Mouse (Mus musculus) bone marrow, adult 2 months (tissue): ENCODE measurements around the gene Lbhd2. TPM values are rescaled to one million over a fixed set of nuclear protein-coding genes. Genes with fewer than 3 reads are reported as not detected.

Experiments
- H3K27ac ChIP-seq: fragments of 200-500 bp; 2 replicates; pipeline ENCODE4 v1.5.1; 2012; ENCODE audit warnings: low read depth, mild to moderate bottlenecking, control low read depth, inconsistent platforms, low read length; ENCODE audit not compliant: control insufficient read depth, poor library complexity, insufficient read depth
- H3K4me1 ChIP-seq: fragments of 200-500 bp; 2 replicates; pipeline ENCODE4 v1.6.1; 2011; ENCODE audit warnings: low read length; ENCODE audit not compliant: control insufficient read depth, insufficient read depth
- H3K4me3 ChIP-seq: fragments of 200-500 bp; replicated peaks from 2 replicates; pipeline ENCODE3; 2011; ENCODE audit warnings: mild to moderate bottlenecking, low read depth, low read length, control low read depth; ENCODE audit not compliant: control insufficient read depth
- CTCF ChIP-seq: fragments of 200-500 bp; IDR thresholded peaks from 2 replicates; pipeline ENCODE4 v1.5.1; 2011; ENCODE audit warnings: low read length, control low read depth; ENCODE audit not compliant: control insufficient read depth, insufficient read depth
- POLR2A ChIP-seq: fragments of 200-500 bp; IDR thresholded peaks from 2 replicates; pipeline ENCODE4 v1.6.1; 2011; ENCODE audit warnings: low read depth, mild to moderate bottlenecking, control low read depth, low read length, borderline replicate concordance; ENCODE audit not compliant: control insufficient read depth
- WGBS: fragments of 180-500 bp; shearing (Covaris S2); methylation state at CpG from one replicate; pipeline ENCODE4 v1.1.7; 2018; 5-methylcytosine and 5-hydroxymethylcytosine counted together
- polyA plus RNA-seq: library from polyadenylated mRNA; stranded (reverse); fragments of >200 nt; gene quantifications from 2 replicates; pipeline ENCODE4 v1.2.4, GENCODE M21; 2011; ENCODE audit warnings: low replicate concordance; ENCODE audit not compliant: missing spikeins, insufficient read depth, insufficient read length

Gene Lbhd2
- polyA plus RNA-seq, 1 experiment: not detected

DNA sequence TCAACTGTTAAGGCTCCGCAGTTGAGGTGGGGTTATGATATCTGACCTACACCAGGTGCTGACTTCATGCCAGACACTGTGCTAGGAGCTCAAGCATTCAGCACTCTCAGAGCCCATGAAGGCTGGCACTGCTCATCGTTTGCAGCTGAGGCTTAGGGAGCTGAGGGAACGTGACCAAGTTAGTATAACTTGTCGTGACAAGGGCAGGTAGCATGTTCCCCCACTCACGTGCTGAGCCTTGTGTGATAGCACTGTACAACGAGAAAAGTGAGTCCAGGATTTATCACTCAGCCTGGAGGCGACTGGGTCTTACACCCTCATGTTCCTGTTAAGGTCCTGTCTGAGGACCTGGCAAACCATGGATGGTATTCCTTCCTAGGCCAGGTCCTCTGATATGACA is 45.0 kb downstream of the Lbhd2 start:
- WGBS: 87% methylated on average over 7 of the region's 7 CpGs
- H3K4me3 ChIP-seq: no peak overlapping the region
- peaks cover 3% of the 10 kb centered on the region; the same call in 1 of the 2 replicates for H3K4me1 ChIP-seq
- no peak overlapping the region for H3K27ac ChIP-seq
- no peak for TF ChIP-seq CTCF
- TF ChIP-seq POLR2A: no peak

DNA sequence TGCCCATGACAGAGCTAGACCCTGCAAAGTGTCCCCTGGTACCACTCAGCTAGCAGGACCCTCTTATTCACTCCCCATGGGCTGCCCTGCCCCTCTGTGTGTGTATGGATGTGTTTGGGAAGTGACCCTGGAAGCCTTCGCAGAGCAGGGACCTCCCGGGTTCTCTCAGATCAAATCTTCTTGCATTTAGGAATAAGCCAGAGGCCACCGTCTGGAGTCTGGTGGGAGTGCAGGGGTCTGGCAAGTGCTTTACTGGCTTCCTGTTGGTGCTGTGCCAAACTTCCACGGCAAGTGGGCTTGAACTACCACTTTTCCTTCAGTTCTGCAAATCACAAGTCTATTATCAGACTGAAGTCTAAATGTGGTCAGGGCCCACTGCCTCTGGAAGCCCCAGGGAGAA is 47.4 kb downstream of the Lbhd2 start:
- TF ChIP-seq POLR2A: no peak
- TF ChIP-seq CTCF: no peak
- peaks cover 1% of the 10 kb centered on the region; the same call in 1 of the 2 replicates for H3K4me1 ChIP-seq
- 39% methylated on average over 4 of the region's 4 CpGs for WGBS

DNA sequence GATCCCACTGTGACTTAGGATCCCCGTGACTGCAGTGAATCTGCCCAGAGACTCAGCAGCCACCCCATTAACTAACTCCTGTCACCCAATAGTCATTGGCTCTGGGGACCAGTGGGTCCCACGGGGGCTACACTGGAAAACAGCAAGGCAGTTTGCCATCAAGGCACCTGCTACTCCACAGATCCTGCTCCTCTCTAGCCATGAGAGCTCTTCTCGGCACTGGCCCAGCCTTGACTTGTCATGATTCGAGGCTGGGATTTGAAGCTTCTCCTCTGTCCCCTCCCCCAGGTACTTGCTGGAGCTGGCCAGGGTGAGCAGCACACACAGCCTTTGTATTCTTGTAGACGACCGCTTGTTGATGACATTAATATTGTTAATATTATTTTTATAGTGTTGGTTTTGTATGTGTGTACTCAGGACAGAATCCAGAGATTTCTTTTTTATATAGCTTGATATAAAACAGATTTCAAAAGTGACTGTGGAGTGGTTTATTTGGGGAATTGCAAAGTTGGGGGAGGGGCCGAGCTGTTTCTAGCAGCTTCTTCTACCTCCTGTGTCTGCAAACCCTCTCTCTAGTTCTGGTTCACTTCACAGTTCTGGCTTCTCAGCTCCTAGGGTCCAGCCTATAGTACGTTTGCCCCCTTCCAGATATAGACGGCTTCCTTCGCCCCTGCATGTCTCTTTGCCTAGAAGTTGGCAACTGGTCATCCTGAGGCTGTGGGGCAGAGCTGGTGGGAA is 48.1 kb downstream of the Lbhd2 start:
- 78% methylated on average over 10 of the region's 10 CpGs for whole genome bisulfite sequencing
- Histone ChIP-seq H3K27ac (no peak overlapping the region), H3K4me1 (no peaks in the 10 kb centered on the region), H3K4me3 (no peak overlapping the region)
- TF ChIP-seq POLR2A (no peak), CTCF (no peak)

More for the DNA sequence above, 47.4 kb downstream of the Lbhd2 start:
- no peak overlapping the region for H3K27ac ChIP-seq
- H3K4me3 ChIP-seq: no peak overlapping the region

DNA sequence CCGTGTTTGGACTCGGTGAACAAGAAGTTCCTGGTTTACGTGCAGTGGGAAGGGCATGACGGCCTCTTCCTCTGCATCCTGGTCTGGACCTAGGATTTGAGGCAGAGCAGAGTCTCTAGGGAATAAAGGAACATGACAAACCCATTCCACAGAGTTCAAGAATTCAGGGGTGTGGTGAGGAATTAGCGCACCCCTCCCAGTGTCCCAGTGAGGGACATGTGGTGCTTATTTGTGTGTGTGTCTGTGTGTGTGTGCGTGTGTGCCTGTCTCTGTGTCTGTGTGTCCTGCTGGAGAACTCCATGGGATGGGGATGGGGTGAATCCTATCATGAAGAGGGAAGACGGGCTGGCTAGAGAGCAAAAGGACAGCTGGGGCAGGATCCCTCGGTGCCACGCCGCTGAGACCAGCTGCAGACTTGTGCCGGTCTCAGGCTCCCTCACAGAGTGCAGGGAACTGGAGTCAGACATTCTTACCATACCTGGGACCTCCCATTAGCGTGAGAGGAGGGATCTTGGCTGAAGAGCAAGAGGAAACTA is 48.8 kb downstream of the Lbhd2 start:
- WGBS: 84% methylated on average over 12 of the region's 12 CpGs
- no peak overlapping the region for H3K4me3 ChIP-seq
- no peak for TF ChIP-seq CTCF
- no peak overlapping the region for H3K27ac ChIP-seq
- H3K4me1 ChIP-seq: no peaks in the 10 kb centered on the region

DNA sequence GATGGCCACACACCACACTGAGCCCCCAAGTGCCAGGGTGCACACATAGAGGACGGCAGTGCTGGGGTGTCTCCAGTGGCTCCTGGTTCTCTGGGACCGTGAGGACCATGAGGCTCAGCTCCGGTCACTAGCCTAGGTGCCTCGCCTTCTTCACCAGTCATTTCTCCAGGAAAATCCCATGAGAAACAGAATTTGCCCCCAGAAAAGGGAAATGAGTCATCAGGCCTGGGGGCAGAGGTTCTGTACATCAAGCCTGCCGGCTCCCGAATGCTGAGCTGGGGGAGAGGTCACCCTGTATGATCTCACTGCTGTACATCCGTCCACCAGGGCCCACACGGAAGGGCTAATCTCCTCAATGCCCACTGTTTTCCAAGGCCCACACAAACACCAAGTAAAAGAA is 49.3 kb downstream of the Lbhd2 start:
- Histone ChIP-seq H3K4me3 (no peak overlapping the region), H3K27ac (no peak overlapping the region), H3K4me1 (no peaks in the 10 kb centered on the region)
- TF ChIP-seq CTCF: no peak
- no peak for TF ChIP-seq POLR2A
- WGBS: 77% methylated on average over 8 of the region's 8 CpGs

DNA sequence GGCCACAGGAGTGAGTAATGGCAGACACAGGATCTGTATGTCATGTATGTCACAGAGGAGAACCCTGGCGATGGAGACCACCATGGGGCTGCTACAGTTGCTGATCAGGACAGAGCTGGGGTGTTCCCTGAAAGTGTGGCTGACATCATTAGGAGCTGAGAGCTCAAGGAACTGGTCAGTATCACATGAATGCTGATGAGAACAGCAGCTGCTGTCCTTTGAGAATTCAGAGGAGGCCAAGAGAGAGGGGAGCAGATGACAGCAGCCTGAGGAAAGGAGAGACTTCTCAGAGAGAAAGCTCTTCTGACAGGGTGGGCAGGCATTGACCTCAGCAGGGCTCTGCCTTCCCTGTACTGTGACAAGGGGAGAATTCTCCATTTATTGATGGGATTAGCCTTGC is 51.1 kb downstream of the Lbhd2 start:
- H3K4me3 ChIP-seq: no peak overlapping the region
- H3K4me1 ChIP-seq: no peaks in the 10 kb centered on the region
- TF ChIP-seq CTCF: no peak
- 93% methylated on average over 1 of the region's 1 CpGs for WGBS
- H3K27ac ChIP-seq: no peak overlapping the region

Other genes with a start within 250 kb of the Lbhd2 start
- 2.4 and 9.2 TPM in 2 replicates for gene Traf3, start 240.4 kb upstream of the Lbhd2 start, polyA plus RNA-seq
- not detected in 2 replicates for gene 4930595D18Rik, start 222.3 kb upstream of the Lbhd2 start, polyA plus RNA-seq
- gene Amn, start 135.7 kb upstream of the Lbhd2 start, polyA plus RNA-seq: not detected in 2 replicates
- 5.7 and 20.1 TPM in 2 replicates for gene Cdc42bpb, start 29.1 kb upstream of the Lbhd2 start, polyA plus RNA-seq
- 7.3 and 18.4 TPM in 2 replicates for gene Exoc3l4, start 10.2 kb downstream of the Lbhd2 start, polyA plus RNA-seq
- 91.4 and 149 TPM in 2 replicates for gene Tnfaip2, start 35.7 kb downstream of the Lbhd2 start, polyA plus RNA-seq
- not detected in 2 replicates for gene Gm266, start 79.0 kb downstream of the Lbhd2 start, polyA plus RNA-seq
- gene Eif5, start 131.2 kb downstream of the Lbhd2 start, polyA plus RNA-seq: 247 and 257 TPM in 2 replicates
- 49.3 and 54.0 TPM in 2 replicates for gene Mark3, start 167.7 kb downstream of the Lbhd2 start, polyA plus RNA-seq